Mouse (Mus musculus) testis, postnatal 14 days (tissue): Measurements from ENCODE around the gene Actn1.
A peak's percentile ranks its signal among the peaks of the same experiment; 100 is the strongest.

Experiments used
- DNase-seq: peaks from one replicate; pipeline ENCODE4 v3.0.0; 2021; ENCODE audit warnings: low spot score

The Actn1 gene

DNA sequence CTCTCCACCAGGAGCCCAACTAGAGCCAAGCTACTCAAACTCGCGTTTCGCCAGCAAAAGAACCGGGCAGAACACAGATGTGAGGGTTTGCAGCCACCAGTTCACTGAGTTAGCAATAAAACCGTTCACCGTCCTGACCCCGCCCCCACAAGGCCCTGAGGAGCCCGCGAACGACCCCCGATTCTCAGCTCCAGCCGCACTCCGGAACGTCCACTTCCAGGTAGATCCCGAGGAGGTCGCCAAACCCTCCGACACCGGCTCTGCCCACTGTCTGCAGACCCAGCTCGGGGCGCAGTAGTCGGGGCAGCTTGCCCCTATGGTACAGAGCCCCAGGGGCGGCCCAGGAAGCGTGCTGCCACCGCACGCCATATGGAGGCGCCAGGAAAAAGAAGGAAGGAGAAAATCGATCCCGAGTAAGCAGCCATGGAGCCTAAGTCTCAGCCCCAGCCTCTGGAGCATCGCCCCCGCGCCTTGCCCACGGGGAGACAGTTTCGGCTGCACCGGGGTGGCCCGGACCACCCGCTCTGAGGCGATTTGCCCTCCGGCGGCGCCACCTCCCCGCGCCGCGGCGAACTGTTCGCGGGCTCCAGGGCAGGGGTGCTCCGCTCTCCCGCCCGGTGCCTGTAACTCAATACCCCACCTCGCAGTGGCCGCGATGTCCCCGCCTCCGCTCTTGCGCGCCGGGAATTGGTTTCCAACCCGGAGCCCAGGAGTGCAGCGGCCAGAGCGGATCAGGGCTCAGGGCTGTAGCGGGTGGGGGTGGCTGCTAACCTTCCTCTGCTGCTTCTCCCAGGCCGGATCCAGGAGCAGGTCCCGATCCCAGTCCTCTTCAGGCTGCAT, 735 bp downstream of the Actn1 start:
- peak; percentile 50 for DNase-seq

DNA sequence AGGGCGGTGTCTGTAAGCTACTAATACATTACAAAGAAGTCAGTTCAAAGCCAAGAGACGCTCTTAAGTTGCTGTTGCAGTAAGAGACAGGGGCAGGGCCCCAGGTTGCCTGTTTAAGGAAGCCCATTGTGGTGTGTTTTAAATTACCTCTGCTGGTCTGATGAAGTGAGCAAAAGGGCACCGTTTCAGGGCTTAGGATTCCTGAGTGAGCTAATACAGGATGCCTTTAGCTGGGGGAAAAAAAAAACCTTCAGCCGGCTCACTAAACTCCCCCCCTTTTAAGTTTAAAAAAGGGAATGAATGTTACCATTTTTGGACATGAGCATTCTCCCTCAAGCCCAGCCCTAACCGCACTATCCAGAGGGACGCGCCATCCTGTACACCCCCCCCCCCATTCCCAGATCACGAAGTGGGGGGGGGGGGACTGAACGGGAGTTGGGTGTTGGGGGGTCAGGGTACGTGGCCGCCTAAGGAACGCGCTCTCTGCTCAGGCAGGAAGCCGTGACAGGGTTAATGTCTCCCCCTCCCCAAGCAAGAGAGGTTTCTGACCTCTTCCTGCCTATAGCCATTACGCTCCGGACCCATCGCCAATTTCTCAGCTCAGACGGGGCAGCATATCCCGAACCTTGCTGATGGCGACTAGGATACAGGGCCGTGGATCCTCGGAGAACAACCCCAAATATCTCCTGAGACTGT, 1.5 kb downstream of the Actn1 start:
- no peak for DNase-seq

DNA sequence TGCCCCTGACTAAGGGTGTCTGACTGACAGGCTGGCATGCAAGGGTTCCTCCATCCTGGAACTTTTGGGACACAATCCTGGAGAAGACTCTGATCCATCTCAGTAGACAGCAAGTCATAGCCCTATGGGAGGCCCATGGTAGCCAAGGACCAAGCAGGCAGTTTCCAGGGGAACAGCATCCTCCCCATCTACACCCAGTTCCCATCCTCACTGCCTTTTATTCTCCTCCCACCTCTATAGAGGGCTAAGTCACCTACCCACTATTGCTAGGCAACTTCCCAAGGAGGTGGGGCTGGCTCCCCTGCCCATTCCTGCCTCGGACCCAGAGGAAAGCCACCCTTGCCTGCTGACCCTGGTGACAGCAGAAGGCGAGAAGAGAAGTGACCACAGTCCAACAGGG, 8.2 kb downstream of the Actn1 start:
- DNase-seq = no peak

DNA sequence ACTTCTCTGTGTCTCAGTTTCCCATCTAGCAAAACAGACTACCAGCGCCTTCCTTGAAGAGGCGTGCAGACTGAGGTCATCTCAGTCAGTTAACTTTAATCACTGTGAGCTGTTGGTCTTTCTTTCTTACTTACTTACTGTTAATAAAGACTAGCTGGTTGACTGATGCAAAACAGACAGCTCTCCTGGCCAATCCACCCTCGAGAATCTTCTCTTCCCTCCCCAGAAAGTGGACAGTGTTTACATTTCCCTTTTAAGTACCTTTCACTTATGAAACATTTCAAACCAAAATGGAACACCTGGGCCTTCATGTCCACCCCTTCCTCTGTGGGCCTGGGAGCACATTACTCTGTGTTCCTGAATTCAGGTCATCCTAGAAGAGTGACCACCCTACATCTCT, 8.6 kb downstream of the Actn1 start:
- DNase-seq = no peak

DNA sequence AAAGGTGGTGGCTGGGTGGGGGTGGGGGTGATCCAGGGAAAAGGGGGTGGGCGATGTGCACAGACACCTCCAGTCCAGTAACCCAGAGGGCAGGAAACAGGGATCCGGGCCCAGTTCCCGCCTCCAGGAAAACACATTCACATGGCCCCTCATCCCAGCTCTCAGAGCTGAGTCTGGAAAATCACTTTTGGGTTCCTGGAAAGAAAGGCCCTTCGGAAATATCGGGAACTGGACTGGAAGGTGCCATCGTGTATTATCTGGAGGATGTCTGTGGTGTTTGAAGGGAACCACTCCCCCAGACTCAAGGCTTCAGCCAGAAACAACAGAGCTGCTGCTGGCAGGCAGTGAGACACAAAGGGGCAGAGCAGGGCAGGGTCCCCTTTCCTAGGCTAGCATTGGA, 10.6 kb downstream of the Actn1 start:
- no peak for DNase-seq

DNA sequence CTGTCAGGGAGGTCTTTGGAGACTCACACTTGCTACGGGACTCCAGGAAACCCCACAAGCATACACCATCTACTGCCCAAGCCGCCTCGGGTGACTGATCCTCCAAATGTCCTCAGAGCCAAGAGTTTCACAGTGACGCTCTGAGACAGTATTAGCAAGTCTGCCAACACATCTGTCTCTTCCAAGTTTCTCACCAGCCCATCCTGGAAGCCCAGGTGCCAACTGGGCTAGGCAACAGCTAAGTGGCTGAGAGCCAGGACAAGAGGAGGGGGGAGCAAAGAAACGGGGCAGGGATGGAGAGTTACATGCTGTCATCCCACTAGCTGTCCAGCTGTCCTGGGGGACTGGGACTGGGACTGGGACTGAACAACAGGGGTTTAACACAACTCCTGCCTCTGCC, 13.1 kb downstream of the Actn1 start:
- DNase-seq = no peak

DNA sequence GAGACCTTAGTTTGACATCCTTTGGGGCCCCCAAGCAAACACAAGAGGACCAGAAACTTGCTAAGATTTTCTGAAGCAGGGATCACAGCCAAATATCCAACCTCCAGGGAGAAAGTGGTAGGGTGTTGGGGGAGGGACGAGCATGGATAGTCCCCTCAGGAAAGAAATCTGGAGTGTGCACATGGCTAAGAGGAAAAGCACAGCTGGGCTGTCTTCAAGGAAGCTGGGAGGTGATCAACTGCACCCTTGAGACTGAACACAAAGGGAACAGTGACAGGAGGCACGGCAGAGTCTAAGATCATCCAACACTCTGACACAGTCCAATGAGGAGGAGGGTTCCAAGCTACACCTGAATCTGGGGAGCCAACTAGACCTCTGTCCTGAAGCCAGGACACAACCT, 13.7 kb downstream of the Actn1 start:
- no peak for DNase-seq

DNA sequence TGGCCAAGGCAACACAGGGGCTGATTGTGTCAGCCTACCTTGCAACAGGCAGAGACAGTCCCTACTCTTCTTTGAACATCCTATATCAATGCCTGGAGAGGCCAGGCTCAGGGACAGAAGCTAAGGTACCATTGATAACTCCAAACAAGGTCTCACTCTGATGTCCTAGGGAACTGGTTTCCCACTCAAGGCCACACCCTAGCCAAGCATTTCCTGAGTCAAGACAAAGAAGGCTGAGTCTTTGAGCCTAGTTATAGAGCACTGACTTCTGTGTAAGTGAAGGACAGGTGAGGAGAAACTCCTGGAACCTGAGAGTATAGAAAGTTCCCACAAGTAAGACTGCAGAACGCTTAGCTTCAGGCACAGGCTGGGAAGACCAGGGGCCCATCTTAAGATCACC, 15.4 kb downstream of the Actn1 start:
- DNase-seq = no peak

DNA sequence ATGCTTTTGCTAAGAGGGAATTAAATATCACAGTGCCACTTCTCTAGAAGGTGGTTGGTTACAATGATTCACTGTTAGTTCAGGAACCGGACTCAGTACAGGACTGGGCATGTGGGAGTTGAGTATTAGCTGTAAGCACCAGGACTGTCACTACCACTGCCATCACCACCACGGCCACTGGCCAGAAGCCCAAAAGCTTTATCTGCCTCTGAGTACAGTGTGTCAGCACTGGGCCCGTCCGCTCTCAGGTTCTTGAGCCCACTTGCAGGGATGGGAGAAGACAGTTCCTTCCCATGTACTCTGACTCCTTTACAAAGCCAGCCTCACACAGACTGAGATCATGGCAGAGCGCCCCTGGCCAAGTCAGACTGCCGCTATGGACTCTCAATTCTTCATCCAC, 16.0 kb downstream of the Actn1 start:
- DNase-seq = peak; percentile 35

DNA sequence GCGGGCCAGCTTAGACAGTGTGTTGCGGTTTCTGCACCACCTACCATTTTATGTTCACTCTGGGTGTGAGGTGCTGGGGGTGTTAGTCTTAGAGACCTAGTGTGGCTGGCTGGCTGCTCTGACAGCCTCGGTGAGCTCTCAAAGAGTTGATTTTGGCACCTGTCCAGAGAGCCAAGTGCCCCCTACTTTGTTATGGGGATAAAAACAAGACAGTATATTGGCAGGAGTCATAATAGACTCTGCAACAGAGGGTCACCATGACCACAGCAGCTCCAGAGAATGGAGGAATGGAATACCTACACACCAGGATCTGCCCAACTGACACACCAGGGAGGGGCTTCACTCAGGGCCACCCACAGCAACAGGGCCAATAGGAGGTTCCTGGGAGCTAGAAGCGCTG, 16.8 kb downstream of the Actn1 start:
- no peak for DNase-seq

DNA sequence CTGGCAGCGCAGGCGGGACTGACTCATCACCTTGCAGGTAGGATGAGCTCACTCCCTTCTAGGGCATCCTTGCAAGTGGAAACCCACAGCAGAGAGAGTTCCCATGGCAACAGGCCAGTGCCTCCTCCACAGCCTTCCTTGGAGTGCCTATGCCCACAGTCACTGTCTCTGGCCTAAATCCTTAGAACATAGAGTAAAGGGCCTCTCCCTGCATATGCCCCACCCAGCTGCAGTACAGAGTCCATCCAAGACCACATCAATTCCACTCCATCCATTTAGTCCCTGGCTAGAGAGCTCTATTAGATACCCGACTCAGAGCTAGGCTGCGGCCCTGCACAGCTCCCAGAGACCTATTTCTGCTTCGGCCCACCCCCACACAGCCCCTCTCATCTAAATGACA, 20.7 kb downstream of the Actn1 start:
- no peak for DNase-seq

DNA sequence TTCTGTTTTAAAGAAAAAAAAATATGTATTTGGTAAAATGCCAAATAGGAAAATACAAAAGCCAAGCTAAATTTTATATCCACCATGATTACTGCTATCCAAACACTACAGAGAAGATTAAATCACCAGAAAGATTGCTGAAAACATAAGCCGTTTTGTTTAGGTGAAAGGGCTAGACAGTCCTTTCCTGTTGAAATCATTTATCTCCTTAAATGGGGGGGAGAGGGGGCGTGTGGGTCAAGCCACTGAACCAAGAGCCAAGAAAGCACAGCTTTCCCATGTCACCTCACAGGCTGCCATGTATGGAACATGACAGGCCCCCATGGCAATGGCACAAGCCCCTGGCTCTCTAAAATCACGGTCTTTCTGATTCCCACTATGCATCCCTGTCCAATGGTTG, 21.6 kb downstream of the Actn1 start:
- DNase-seq = no peak

DNA sequence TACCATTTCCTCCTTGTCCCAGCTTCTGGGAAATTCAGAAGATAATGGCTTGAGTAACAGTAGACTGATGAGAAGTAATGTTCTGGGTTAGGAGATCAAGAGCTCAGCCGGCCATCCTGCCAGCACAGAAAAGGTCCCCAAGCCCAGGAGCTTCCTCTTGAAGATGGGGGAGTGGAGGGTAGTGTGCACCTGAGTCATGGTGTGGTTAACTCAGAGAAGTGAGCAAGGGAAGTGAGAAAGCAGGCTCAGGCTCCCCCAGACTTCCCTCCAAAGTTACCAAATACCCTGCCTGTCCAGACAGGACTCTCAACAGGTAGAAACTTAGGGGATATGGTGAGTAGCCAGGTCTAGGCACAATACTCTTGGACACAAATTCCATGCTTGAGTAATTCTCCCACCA, 24.9 kb downstream of the Actn1 start:
- DNase-seq = no peak

DNA sequence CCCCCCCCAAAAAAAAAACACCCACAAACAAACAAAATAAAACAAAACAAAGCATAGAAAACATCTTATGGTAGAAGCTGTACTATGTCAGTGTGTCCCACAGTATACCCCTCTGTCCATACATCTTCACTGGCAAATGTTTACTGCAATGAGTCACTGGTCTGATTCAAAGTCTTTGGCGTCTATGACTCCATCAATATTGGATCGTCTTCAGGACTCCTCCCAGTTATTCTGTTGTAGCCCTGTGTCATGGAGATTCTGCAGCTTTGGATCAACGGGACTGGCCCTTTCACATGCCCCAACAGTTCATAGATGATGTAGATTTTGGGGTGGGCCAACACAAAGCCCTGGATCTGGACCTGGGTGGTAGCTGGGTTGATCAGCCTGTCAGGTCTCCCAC, 25.9 kb downstream of the Actn1 start:
- DNase-seq = no peak

DNA sequence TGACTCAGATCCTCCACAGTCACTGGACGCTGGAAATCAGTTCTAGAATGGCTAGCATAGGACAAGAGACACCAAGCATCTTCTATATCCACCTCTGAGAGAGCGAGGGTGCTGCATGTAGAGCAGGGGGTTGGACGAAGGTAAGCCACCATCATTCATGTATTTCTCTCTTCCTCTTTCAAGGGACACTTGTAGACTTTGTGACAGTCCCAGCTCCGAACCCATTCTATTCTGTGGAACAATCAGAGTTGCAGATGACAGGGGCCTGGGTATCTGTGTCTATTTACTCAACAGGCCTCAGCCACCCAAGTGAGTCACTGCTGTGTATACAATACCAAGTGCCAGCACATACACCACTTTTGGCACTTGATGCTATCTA, 27.3 kb downstream of the Actn1 start:
- no peak for DNase-seq

DNA sequence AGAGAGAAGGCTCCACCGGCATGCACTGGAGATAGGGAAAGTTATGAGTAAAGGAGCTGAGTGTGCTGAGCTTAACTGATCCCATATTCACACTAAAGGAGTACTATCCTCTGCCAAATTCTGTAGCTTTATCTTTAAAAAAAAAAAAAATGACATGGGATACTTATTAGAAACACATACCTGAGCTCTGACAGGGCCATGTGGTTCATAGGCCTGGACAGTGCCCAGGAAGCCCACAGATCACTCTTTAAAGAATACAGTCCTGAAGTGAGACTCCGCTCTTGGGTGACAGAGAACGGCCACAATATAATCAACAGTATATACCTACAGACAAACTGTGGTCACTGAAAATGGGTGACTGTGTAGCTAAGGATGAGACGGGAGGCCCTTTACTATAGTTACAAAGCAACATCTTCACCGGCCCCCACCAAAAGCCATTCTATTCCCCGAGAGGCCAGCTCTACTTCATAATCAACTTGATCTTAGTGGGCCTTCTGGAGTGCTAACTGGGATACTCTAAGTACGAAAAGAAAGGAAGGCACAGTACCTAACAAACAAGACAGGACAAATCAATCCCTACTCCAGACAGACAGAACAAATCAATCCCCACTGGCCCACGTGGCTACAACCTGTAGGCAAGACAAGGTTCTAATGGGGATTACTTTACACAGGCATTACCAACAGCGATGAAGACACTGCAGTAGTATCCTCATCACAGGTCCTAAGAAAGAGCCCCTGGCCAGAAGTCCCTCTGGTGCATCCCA, 27.9 kb downstream of the Actn1 start:
- no peak for DNase-seq

DNA sequence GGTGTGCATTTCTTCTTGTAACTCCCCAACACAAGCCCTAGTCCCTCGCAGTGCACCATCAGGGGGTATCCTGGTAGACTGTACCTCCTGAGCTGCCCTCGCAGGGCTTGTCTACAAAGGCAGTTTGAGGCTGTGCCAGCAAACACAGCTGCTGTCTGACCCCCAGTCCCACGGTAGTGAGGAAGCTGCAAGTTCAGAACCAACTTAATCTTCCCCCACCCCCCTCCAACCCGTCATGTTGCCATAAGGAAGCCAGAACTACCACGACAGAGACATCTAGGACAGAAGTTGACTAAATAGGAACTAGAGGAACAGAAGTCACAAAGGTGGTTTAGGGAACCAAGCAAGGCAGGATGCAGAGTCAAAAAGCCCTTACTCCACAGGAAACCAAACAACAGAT, 28.9 kb downstream of the Actn1 start:
- no peak for DNase-seq

DNA sequence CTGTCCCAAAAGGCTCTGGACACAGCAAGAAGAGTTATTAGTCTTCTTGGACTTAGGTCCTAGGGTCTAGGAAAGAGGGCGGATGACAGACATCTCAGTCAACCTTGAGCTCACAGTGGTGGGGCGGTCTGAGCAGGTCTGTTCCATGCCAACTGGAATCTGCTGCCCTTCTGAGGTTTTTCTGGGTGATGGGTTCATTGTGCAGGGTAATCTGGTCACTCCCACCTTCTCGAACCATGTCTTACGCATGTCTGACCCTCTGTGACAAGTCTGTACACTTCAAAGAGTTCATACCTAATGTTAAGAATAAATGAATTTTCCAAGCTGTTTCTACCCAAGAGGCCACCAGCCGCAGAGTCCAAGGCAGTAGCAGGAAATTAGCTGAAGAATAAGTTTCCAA, 29.3 kb downstream of the Actn1 start:
- no peak for DNase-seq

DNA sequence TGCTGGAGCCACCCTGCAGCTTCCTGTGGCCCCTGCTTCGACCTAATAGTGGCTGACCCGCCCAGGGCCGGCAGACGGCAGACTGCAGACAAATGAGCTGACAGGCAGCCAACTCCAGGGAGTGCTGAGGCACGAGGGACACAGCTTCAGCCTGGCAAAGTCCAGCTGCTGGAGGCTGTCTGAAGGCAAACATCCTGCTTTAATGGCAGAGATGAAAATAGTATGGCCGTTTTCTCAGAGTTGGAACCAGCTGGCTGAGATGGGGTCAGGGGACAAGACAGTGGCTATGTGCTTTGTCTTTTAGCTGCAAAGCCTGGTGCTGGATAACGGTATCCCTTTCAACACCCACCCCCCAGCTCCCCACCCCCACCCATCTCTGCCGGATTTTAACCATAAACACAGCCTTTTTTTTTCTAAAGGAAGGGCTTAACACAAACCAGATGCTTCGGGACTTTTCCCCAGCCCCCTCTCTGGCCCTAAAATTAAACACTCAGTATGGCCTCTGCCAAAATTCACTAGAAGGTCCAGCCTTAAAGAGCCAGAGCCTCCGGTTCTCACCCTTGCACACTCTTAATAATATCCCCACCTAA, 30.0 kb downstream of the Actn1 start:
- DNase-seq = peak; percentile 72

DNA sequence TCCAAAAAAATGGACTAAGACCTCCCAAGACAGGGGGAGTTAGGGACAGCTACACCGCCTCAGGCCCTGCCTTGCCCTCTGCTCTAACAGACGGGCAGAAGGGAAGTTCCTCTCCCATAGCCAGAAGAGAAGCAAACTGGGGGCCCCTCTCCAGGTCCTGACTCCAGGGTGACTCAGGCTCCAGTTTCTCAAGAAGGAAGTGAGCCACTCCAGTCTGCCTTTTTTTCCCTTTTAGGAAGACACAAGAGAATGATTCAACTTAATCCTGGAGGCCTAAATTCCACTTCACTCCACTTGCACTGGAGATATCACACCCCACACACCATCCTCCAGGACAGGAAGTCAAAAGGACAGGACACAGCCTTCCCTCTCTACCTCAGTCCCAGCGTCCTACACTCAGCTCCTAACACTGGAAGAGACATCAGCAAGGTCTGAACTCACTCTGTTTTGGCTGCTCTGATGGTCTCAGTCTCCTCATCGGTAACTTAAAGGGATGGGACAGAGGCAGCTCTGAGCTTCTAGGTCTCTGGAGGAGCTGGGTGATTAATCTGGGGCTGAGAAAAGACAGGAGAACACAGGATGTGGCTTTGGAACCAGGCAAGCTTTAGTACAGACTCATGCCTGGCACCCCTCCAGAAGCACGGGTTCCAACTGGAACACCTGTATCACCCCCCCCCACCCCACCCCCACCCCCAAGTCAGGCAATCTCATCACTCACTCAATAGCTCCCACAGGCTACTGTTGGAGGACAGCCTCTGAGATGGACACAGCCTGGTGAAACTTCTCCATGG, 31.0 kb downstream of the Actn1 start:
- DNase-seq = no peak

DNA sequence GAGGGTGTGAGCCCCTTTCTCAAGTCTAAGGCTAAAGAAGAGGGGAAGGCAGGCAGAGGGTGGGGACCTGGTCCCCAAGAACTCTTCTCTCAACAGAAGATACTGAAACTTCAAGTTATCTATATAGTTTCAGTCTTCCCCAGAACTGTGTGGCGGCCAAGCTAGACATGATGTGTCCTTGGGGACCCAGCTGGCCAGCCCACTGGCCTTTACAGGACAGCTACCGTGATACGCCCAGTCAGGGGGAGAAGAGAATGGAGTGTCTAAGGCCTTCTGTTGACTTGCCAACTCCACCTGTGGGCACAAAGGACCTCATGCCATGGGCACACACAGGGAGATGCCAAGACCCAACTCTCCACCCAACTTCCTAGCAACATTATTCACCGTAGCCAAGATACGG, 31.8 kb downstream of the Actn1 start:
- no peak for DNase-seq

DNA sequence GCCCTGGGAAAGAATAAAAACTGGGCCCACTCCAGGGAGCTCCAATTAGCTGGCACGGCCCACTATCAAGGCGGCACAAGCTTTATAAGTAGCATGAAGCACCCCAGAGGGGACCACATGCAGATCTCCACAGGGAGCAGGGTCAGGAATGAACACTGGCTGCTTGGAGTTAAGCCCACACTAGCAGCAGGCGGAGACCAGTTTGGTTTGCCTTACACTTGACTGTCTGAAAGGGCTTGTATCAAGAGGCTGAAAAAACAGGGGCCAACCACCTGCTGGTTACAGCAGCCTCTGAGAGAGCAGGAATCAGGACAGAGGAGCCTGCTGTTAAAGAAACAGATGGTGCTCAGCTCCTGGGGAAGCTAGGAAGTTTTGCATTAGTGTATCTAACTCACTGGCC, 32.3 kb downstream of the Actn1 start:
- no peak for DNase-seq
